Mouse (Mus musculus): ENCODE results near the gene Fbxo36.

Gene Fbxo36

GRCm38 (mm10) chr1:84945950-84946349 is 106.3 kb downstream of the Fbxo36 start:
- DNase-seq (ENCODE audit: low spot score in 2 of 2) = peak in 1 of 2 experiments; percentile 41

DNA sequence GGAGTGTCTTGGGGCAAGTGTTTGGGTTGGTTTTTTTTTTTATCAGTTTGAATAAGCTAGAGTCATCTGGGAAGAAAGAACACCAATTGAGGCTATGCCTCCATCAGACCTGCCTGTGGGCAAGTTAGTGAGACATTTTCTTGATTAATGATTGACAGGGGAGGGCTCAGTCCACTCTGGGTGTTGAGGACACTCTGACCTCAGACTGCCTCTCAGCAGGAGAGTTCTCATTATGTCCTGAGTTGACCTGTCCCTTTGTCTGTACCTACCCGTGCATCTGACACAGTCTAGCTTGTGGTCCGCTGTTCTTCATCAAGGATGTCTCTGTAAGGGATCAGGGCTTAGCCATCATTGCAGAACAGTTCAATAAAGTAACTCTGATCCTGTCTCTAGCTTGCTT is 107.7 kb downstream of the Fbxo36 start:
- DNase-seq (ENCODE audit: low spot score in 2 of 2) = peak; percentile 1 to 33

All from spleen, postnatal 4 days (tissue).